Mouse (Mus musculus) heart, embryonic 13.5 days (tissue): ENCODE data around the gene Pla2g3. TPM values are rescaled to one million over a fixed set of nuclear protein-coding genes. Genes with fewer than 3 reads are reported as not detected.

Experiments
- ATAC-seq: fragments of 200-750 bp; cut with Nextera tagmentation; 2 replicates; pipeline ENCODE4 v1.8.0; 2017; ENCODE audit warnings: moderate TSS enrichment; ENCODE audit not compliant: insufficient number of reproducible peaks, low FRiP score, low TSS enrichment; ENCODE audit errors: extremely low read depth
- H3K27ac ChIP-seq: fragments of 300-500 bp; sonication (generic); replicated peaks from 2 replicates; pipeline ENCODE4 v1.5.1; 2015; ENCODE audit warnings: moderate library complexity, mild to moderate bottlenecking, inconsistent platforms
- H3K27me3 ChIP-seq: fragments of 300-500 bp; sonication (generic); replicated peaks from 2 replicates; pipeline ENCODE4 v1.6.1; 2015; ENCODE audit warnings: mild to moderate bottlenecking, inconsistent platforms
- H3K36me3 ChIP-seq: fragments of 300-500 bp; sonication (generic); 2 replicates; pipeline ENCODE4 v1.6.1; 2015; ENCODE audit warnings: mild to moderate bottlenecking, inconsistent platforms
- H3K4me1 ChIP-seq: fragments of 300-500 bp; sonication (generic); 2 replicates; pipeline ENCODE4 v1.6.1; 2015; ENCODE audit warnings: inconsistent platforms
- H3K4me2 ChIP-seq: fragments of 300-500 bp; sonication (generic); 2 replicates; pipeline ENCODE4 v1.6.1; 2015; ENCODE audit warnings: inconsistent platforms, mild to moderate bottlenecking, moderate library complexity
- H3K4me3 ChIP-seq: fragments of 300-500 bp; sonication (generic); 2 replicates; pipeline ENCODE4 v1.5.1; 2015; ENCODE audit warnings: moderate library complexity, mild to moderate bottlenecking, inconsistent platforms
- H3K9ac ChIP-seq: fragments of 300-500 bp; sonication (generic); 2 replicates; pipeline ENCODE4 v1.6.1; 2015; ENCODE audit warnings: inconsistent platforms, mild to moderate bottlenecking, moderate library complexity
- H3K9me3 ChIP-seq: fragments of 300-500 bp; sonication (generic); 2 replicates; pipeline ENCODE4 v1.6.1; 2016; ENCODE audit warnings: inconsistent platforms
- WGBS: fragments of 180-500 bp; shearing (Covaris S2); methylation state at CpG from one replicate; pipeline ENCODE4 v1.1.7; 2015; ENCODE audit warnings: mixed read lengths; 5-methylcytosine and 5-hydroxymethylcytosine counted together
- polyA plus RNA-seq: library from polyadenylated mRNA; unstranded; fragments of >200 nt; fragmentation: Nextera tagmentation; extraction: Ambion mirVana; gene quantifications from 2 replicates; pipeline ENCODE4 v1.2.1, GENCODE M21; 2015

Gene Pla2g3
- 0.11 and 0.16 TPM in 2 replicates for polyA plus RNA-seq

GRCm38 (mm10) chr11:3487952-3488570 is at the start of gene Pla2g3:
Gene Pla2g3 (plus strand): TSS chr11:3488284.
- H3K4me3 ChIP-seq, result no peak within 1 kb of the TSS
- peaks cover 20% of the 10 kb centered on the region; the same call in 1 of the 2 replicates for H3K4me1 ChIP-seq
- H3K9ac ChIP-seq, result no peak within 1 kb of the TSS
- WGBS, result 28% methylated on average over 11 of the region's 11 CpGs
- H3K4me2 ChIP-seq, result no peak within 1 kb of the TSS
- no peaks in the 10 kb centered on the region for H3K9me3 ChIP-seq
- H3K27me3 ChIP-seq, result peaks cover 7% of the 10 kb centered on the region; the same call in 1 of the 2 replicates
- H3K36me3 ChIP-seq, result no peaks in the 10 kb centered on the region
- no peak within 1 kb of the TSS for H3K27ac ChIP-seq
- ATAC-seq, result no peak

GRCm38 (mm10) chr11:3441696-3442443 is 46.2 kb upstream of the Pla2g3 start:
- Histone ChIP-seq H3K9me3 (no peaks in the 10 kb centered on the region), H3K27me3 (no peaks in the 10 kb centered on the region), H3K36me3 (peaks cover 6% of the 10 kb centered on the region; the same call in 1 of the 2 replicates), H3K4me3 (no peak overlapping the region), H3K4me2 (no peak overlapping the region), H3K27ac (peak overlapping the region; percentile 48), H3K9ac (no peak overlapping the region), H3K4me1 (peaks cover 27% of the 10 kb centered on the region)
- ATAC-seq, result no peak

- H3K27ac ChIP-seq, result no peak overlapping the region
- no peaks in the 10 kb centered on the region for H3K9me3 ChIP-seq
- peaks cover 4% of the 10 kb centered on the region; the same call in 1 of the 2 replicates for H3K36me3 ChIP-seq
- WGBS, result 69% methylated on average over 4 of the region's 4 CpGs
- ATAC-seq, result no peak
- no peaks in the 10 kb centered on the region for H3K27me3 ChIP-seq
- no peak overlapping the region for H3K9ac ChIP-seq
- H3K4me2 ChIP-seq, result no peak overlapping the region
- peaks cover 26% of the 10 kb centered on the region for H3K4me1 ChIP-seq
- H3K4me3 ChIP-seq, result no peak overlapping the region
Observed at GRCm38 (mm10) chr11:3442677-3443076, 45.4 kb upstream of the Pla2g3 start.

- WGBS, result 86% methylated on average over 2 of the region's 2 CpGs
Observed at GRCm38 (mm10) chr11:3443091-3443490, 45.0 kb upstream of the Pla2g3 start.

GRCm38 (mm10) chr11:3444875-3445274 is 43.2 kb upstream of the Pla2g3 start:
- Histone ChIP-seq H3K27me3 (no peaks in the 10 kb centered on the region), H3K27ac (no peak overlapping the region), H3K9ac (no peak overlapping the region), H3K9me3 (no peaks in the 10 kb centered on the region), H3K4me3 (no peak overlapping the region), H3K4me1 (peaks cover 25% of the 10 kb centered on the region), H3K36me3 (peaks cover 4% of the 10 kb centered on the region; the same call in 1 of the 2 replicates), H3K4me2 (no peak overlapping the region)
- no peak for ATAC-seq
- WGBS, result 59% methylated on average over 8 of the region's 8 CpGs

More at GRCm38 (mm10) chr11:3443091-3443490, 45.0 kb upstream of the Pla2g3 start:
- no peak overlapping the region for H3K4me2 ChIP-seq
- H3K27ac ChIP-seq, result no peak overlapping the region
- no peak overlapping the region for H3K4me3 ChIP-seq
- peaks cover 2% of the 10 kb centered on the region; the same call in 1 of the 2 replicates for H3K36me3 ChIP-seq
- no peaks in the 10 kb centered on the region for H3K27me3 ChIP-seq
- ATAC-seq, result no peak
- H3K9ac ChIP-seq, result no peak overlapping the region
- H3K4me1 ChIP-seq, result peaks cover 24% of the 10 kb centered on the region
- H3K9me3 ChIP-seq, result no peaks in the 10 kb centered on the region

GRCm38 (mm10) chr11:3451701-3452163 is 36.4 kb upstream of the Pla2g3 start:
- Histone ChIP-seq H3K4me2 (peak overlapping the region; percentile 95), H3K27ac (peak overlapping the region; percentile 96), H3K4me3 (peak overlapping the region; percentile 95), H3K27me3 (no peaks in the 10 kb centered on the region), H3K4me1 (peaks cover 28% of the 10 kb centered on the region), H3K9ac (peak overlapping the region; percentile 93), H3K9me3 (no peaks in the 10 kb centered on the region), H3K36me3 (peaks cover 28% of the 10 kb centered on the region)
- peak; percentile 38; the same call in 1 of the 2 replicates for ATAC-seq
- under 1% methylated on average over 20 of the region's 20 CpGs for WGBS

- H3K9me3 ChIP-seq, result no peaks in the 10 kb centered on the region
- peak; percentile 95 for ATAC-seq
- H3K36me3 ChIP-seq, result peaks cover 33% of the 10 kb centered on the region
- peaks cover 28% of the 10 kb centered on the region for H3K4me1 ChIP-seq
- H3K27ac ChIP-seq, result peak within 1 kb of the TSS; percentile 96
- peak within 1 kb of the TSS; percentile 93 for H3K9ac ChIP-seq
- H3K4me2 ChIP-seq, result peak within 1 kb of the TSS; percentile 95
- H3K27me3 ChIP-seq, result no peaks in the 10 kb centered on the region
- WGBS, result under 1% methylated on average over 45 of the region's 45 CpGs
- H3K4me3 ChIP-seq, result peak within 1 kb of the TSS; percentile 95
Observed at GRCm38 (mm10) chr11:3452167-3452639, 35.9 kb upstream of the Pla2g3 start, which contains the start of gene Rnf185. Gene Rnf185 (minus strand): TSS chr11:3452363.

- Histone ChIP-seq H3K9me3 (no peaks in the 10 kb centered on the region), H3K36me3 (peaks cover 36% of the 10 kb centered on the region), H3K9ac (peak overlapping the region; percentile 89), H3K27me3 (no peaks in the 10 kb centered on the region), H3K4me1 (peaks cover 28% of the 10 kb centered on the region), H3K4me3 (peak overlapping the region; percentile 95), H3K27ac (peak overlapping the region; percentile 96), H3K4me2 (peak overlapping the region; percentile 95)
- WGBS, result under 1% methylated on average over 9 of the region's 9 CpGs
- ATAC-seq, result no peak
Observed at GRCm38 (mm10) chr11:3452769-3453168, 35.3 kb upstream of the Pla2g3 start.

GRCm38 (mm10) chr11:3453467-3453866 is 34.6 kb upstream of the Pla2g3 start:
- peak overlapping the region; percentile 95 for H3K4me2 ChIP-seq
- H3K27ac ChIP-seq, result no peak overlapping the region
- WGBS, result 61% methylated on average over 6 of the region's 6 CpGs
- no peak for ATAC-seq
- H3K4me3 ChIP-seq, result peak overlapping the region; percentile 95
- peak overlapping the region; percentile 89 for H3K9ac ChIP-seq
- H3K9me3 ChIP-seq, result no peaks in the 10 kb centered on the region
- H3K27me3 ChIP-seq, result no peaks in the 10 kb centered on the region
- peaks cover 34% of the 10 kb centered on the region for H3K36me3 ChIP-seq
- H3K4me1 ChIP-seq, result peaks cover 28% of the 10 kb centered on the region

- Histone ChIP-seq H3K27me3 (no peaks in the 10 kb centered on the region), H3K36me3 (peaks cover 32% of the 10 kb centered on the region), H3K9ac (no peak overlapping the region), H3K27ac (no peak overlapping the region), H3K4me3 (no peak overlapping the region), H3K4me2 (no peak overlapping the region), H3K4me1 (peaks cover 28% of the 10 kb centered on the region), H3K9me3 (no peaks in the 10 kb centered on the region)
- WGBS, result 95% methylated on average over 3 of the region's 3 CpGs
- ATAC-seq, result no peak
Observed at GRCm38 (mm10) chr11:3454506-3454905, 33.6 kb upstream of the Pla2g3 start.

- Histone ChIP-seq H3K4me2 (no peak overlapping the region), H3K4me3 (no peak overlapping the region), H3K9me3 (no peaks in the 10 kb centered on the region), H3K27me3 (no peaks in the 10 kb centered on the region), H3K9ac (no peak overlapping the region), H3K4me1 (peaks cover 15% of the 10 kb centered on the region), H3K27ac (no peak overlapping the region), H3K36me3 (peaks cover 32% of the 10 kb centered on the region)
- no peak for ATAC-seq
- WGBS, result 25% methylated on average over 1 of the region's 1 CpGs
Observed at GRCm38 (mm10) chr11:3456354-3456753, 31.7 kb upstream of the Pla2g3 start.
